Mouse (Mus musculus) cerebellum, postnatal 36 days (tissue): Measurements from ENCODE around the gene Cpsf4.
"Not testable (repeated sequence)": the region's sequence is repeated elsewhere in the genome, so short reads cannot be mapped to it uniquely, and the experiment has no call there.

Experiments used
- DNase-seq, 2 experiments: peaks; one replicate each; pipeline ENCODE4 v3.0.0; 2021 to 2022; ENCODE audit warnings: mixed read lengths in 2 of 2

Gene Cpsf4

GRCm38 (mm10) chr5:145185244-145185643, 18.2 kb downstream of the Cpsf4 start:
- no peak for DNase-seq

GRCm38 (mm10) chr5:145189416-145189815, 22.4 kb downstream of the Cpsf4 start:
- no peak for DNase-seq

GRCm38 (mm10) chr5:145190373-145190772, 23.4 kb downstream of the Cpsf4 start:
- no peak for DNase-seq

- peak; percentile 93 to 94 for DNase-seq
Measured at GRCm38 (mm10) chr5:145190875-145191798, 24.1 kb downstream of the Cpsf4 start.

- DNase-seq = no peak
Measured at GRCm38 (mm10) chr5:145191962-145192361, 24.9 kb downstream of the Cpsf4 start, which contains the start of gene Atp5j2. TSS of gene Atp5j2 (minus strand) at chr5:145192062.

- DNase-seq = no peak
Measured at GRCm38 (mm10) chr5:145200387-145200786, 33.4 kb downstream of the Cpsf4 start.

- DNase-seq = peak; percentile 76
Measured at GRCm38 (mm10) chr5:145201321-145201991, 34.4 kb downstream of the Cpsf4 start, which contains the start of gene Zkscan14. TSS of gene Zkscan14 (minus strand) at chr5:145201868.

GRCm38 (mm10) chr5:145202446-145202845, 35.4 kb downstream of the Cpsf4 start:
- DNase-seq = no peak

- DNase-seq = peak; percentile 98
Measured at GRCm38 (mm10) chr5:145203936-145204691, 37.1 kb downstream of the Cpsf4 start, which contains the start of gene Zkscan5. TSS of gene Zkscan5 (plus strand) at chr5:145204562.

- DNase-seq = no peak
Measured at GRCm38 (mm10) chr5:145205041-145205440, 38.0 kb downstream of the Cpsf4 start.

- DNase-seq = no peak
Measured at GRCm38 (mm10) chr5:145207385-145207784, 40.4 kb downstream of the Cpsf4 start.

GRCm38 (mm10) chr5:145207954-145208353, 40.9 kb downstream of the Cpsf4 start:
- DNase-seq = no peak

GRCm38 (mm10) chr5:145208391-145208790, 41.4 kb downstream of the Cpsf4 start:
- DNase-seq = not testable (repeated sequence)

- DNase-seq = no peak
Measured at GRCm38 (mm10) chr5:145211340-145211739, 44.3 kb downstream of the Cpsf4 start.

- no peak for DNase-seq
Measured at GRCm38 (mm10) chr5:145212216-145212615, 45.2 kb downstream of the Cpsf4 start.

- DNase-seq = no peak
Measured at GRCm38 (mm10) chr5:145213505-145213904, 46.5 kb downstream of the Cpsf4 start.

GRCm38 (mm10) chr5:145214679-145215078, 47.7 kb downstream of the Cpsf4 start:
- no peak for DNase-seq

- no peak for DNase-seq
Measured at GRCm38 (mm10) chr5:145217746-145218145, 50.7 kb downstream of the Cpsf4 start.

GRCm38 (mm10) chr5:145218206-145218605, 51.2 kb downstream of the Cpsf4 start:
- no peak for DNase-seq

- DNase-seq = no peak
Measured at GRCm38 (mm10) chr5:145218671-145219070, 51.7 kb downstream of the Cpsf4 start.

GRCm38 (mm10) chr5:145219981-145220380, 53.0 kb downstream of the Cpsf4 start:
- DNase-seq = no peak

- DNase-seq = no peak
Measured at GRCm38 (mm10) chr5:145222840-145223239, 55.8 kb downstream of the Cpsf4 start.

GRCm38 (mm10) chr5:145223395-145223794, 56.4 kb downstream of the Cpsf4 start:
- no peak for DNase-seq
